Mouse (Mus musculus) CH12.LX (cell line): Measurements from ENCODE around the gene Mrps33.

Source experiments
- E2F4 ChIP-seq: IDR thresholded peaks from 2 replicates; pipeline ENCODE4 v1.6.1; 2011; ENCODE audit warnings: low read depth, low read length, improper control_type of control experiment; ENCODE audit not compliant: insufficient replicate concordance
- ETS1 ChIP-seq: conservative IDR thresholded peaks from 2 replicates; pipeline ENCODE4 v1.6.1; 2012; ENCODE audit warnings: low read depth, mild to moderate bottlenecking, inconsistent platforms, low read length, improper control_type of control experiment, moderate library complexity
- JUND ChIP-seq: conservative IDR thresholded peaks from 2 replicates; pipeline ENCODE4 v1.6.1; 2011; ENCODE audit warnings: low read depth, low read length, improper control_type of control experiment
- POLR2A ChIP-seq: IDR thresholded peaks from 2 replicates; pipeline ENCODE4 v1.6.1; 2011; ENCODE audit warnings: low read depth, mild to moderate bottlenecking, improper control_type of control experiment, low read length
- SMC3 ChIP-seq: IDR thresholded peaks from 2 replicates; pipeline ENCODE4 v1.6.1; 2011; ENCODE audit warnings: low read depth, low read length, improper control_type of control experiment
- TBP ChIP-seq: conservative IDR thresholded peaks from 2 replicates; pipeline ENCODE4 v1.6.1; 2011; ENCODE audit warnings: low read depth, low read length, improper control_type of control experiment

- TF ChIP-seq E2F4: no peak
- TF ChIP-seq JUND: no peak
- no peak for TF ChIP-seq POLR2A
- no peak for TF ChIP-seq SMC3
- no peak for TF ChIP-seq TBP
- no peak for TF ChIP-seq ETS1
Observed at GRCm38 (mm10) chr6:39805916-39806315, 4.9 kb downstream of the Mrps33 start.
